Mouse (Mus musculus): ENCODE data around the gene Tmem240. TPM values are rescaled to one million over a fixed set of nuclear protein-coding genes. Genes with fewer than 3 reads are reported as not detected.
A peak's percentile ranks its signal among the peaks of the same experiment; 100 is the strongest.
"Not testable (repeated sequence)": the region's sequence is repeated elsewhere in the genome, so short reads cannot be mapped to it uniquely, and the experiment has no call there.

The Tmem240 gene
- polyA plus RNA-seq, 1 experiment from 2014 or later = 12.0 TPM

DNA sequence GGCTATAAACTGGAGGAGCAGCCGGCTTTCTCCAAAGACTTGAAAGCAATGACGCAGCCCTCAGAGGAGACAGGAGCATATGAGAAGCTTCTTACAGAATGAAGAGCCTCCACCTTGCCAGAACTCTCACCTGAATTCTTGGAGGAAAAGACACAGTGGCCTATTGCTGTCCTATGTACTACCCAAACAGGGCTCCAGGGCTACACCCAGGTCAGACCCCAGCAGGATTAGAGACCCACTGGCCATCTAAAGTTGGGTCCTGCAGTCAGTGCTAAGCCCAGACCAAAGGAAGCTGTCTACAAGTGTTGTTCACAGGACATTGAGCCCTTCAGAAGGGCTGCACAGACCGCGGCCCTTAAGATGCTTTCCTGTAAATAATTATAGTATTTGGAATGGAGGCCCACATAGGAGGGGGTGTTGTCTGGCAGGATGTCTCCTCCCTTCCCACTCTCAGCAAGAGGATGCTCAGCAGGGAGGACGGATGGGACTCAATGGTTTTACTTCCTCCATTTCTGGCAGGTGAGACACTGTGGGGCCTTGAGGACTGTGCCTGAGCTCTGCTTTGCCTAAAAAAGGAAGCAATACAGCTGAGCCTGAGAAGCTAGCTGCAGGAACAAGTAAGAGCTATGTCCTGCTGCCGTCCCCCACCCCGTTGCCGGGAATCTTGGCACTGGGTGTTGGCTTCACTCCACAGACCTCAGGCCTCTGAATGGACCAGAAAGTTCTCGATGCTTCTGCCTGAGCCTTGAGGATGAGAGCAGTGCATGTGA is 40.6 kb downstream of the Tmem240 start:
- peak overlapping the region; percentile 69 for H3K9ac ChIP-seq
- peaks cover 36% of the 10 kb centered on the region for H3K4me1 ChIP-seq (replicated peaks)
- WGBS = 59% methylated on average over 9 of the region's 9 CpGs
- peak overlapping the region; percentile 66 for H3K4me2 ChIP-seq
- H3K9me3 ChIP-seq = no peaks in the 10 kb centered on the region
- no peaks in the 10 kb centered on the region for H3K36me3 ChIP-seq
- H3K4me3 ChIP-seq = peak overlapping the region; percentile 42
- peak overlapping the region; percentile 75 for H3K27ac ChIP-seq (replicated peaks)
- H3K27me3 ChIP-seq = peaks cover 35% of the 10 kb centered on the region
- ATAC-seq (ENCODE audit: low read depth) = no peak

DNA sequence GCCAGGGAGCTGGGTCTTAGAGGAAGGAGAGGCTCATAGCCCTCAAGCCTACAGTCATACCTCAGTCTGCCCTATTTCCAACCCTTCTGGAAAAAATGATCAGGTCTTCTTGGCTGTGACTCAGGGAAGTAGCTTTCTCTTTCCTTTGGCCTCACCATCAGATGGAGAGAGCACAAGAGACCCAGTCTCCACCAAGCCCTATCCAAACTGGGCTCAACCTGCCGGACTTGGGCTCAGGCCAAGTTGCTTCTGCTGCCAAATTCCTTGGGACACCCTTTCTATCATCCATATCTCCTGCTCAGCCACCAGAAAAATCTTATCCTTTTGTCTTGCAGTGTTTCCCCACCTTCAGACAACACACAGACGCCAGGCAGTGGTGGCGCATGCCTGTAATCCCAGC is 41.3 kb downstream of the Tmem240 start:
- Histone ChIP-seq H3K27ac (replicated peaks) (peak overlapping the region; percentile 75; the same call in 1 of the 2 replicates), H3K4me3 (no peak overlapping the region), H3K9ac (no peak overlapping the region), H3K4me1 (replicated peaks) (peaks cover 30% of the 10 kb centered on the region), H3K36me3 (no peaks in the 10 kb centered on the region), H3K9me3 (no peaks in the 10 kb centered on the region), H3K4me2 (no peak overlapping the region), H3K27me3 (peaks cover 35% of the 10 kb centered on the region)
- WGBS = 82% methylated on average over 3 of the region's 3 CpGs
- no peak for ATAC-seq (ENCODE audit: low read depth)

DNA sequence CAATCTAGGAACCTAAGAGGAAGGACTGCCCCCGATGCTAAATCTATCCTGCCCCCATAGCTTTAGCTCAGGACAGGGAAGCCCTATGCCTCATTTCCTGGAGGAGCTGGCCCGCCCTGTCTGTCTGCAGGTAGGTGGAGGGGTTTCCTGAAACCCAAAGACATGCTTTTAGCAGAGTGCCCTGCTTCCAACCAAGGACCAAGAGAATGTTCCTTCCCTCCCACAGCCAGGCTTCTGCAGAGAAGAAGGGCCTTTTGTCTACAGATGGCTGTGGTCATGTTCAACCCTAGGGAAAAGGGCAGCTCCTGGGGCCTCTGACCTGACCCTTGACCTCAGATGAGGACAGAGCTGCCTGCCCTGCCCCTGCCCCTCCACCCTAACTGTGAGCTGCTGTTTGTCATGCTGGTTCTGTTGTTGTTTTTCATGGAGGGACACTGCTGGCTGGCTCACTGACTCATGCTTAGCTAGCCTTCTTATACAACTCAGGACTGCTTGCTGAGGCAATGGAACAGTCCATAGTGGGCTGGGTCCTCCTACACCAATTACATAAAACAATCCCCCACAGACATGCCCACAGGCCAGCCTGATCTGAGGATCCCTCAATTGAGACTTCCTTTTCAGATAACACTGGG is 42.2 kb downstream of the Tmem240 start:
- H3K36me3 ChIP-seq = no peaks in the 10 kb centered on the region
- peaks cover 32% of the 10 kb centered on the region for H3K27me3 ChIP-seq
- H3K4me1 ChIP-seq (replicated peaks) = peaks cover 28% of the 10 kb centered on the region
- no peak overlapping the region for H3K4me3 ChIP-seq
- no peak overlapping the region for H3K9ac ChIP-seq
- H3K9me3 ChIP-seq = no peaks in the 10 kb centered on the region
- ATAC-seq (ENCODE audit: low read depth) = no peak
- no peak overlapping the region for H3K4me2 ChIP-seq
- WGBS = 35% methylated on average over 2 of the region's 2 CpGs
- no peak overlapping the region for H3K27ac ChIP-seq (replicated peaks)

DNA sequence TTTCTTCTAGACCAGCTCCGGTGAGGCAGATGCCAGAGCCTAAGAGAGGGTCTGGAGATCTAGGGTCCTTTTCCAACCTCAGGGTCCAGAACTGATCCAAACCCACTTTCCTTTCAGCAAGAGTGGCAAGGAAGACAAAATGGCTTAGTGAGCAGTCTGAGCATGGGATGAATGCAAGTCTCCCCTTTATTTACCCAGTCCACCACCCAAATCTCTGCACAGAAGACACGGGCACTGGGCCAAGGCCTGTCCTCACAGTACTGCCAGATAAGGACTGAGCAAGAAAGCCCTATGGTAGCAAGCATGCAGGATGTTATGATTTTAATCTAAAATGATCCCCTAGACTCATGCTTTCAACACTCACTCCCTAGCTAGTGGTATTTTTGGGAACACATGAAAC is 43.2 kb downstream of the Tmem240 start:
- Histone ChIP-seq H3K4me3 (no peak overlapping the region), H3K27me3 (peaks cover 22% of the 10 kb centered on the region), H3K9me3 (no peaks in the 10 kb centered on the region), H3K9ac (no peak overlapping the region), H3K36me3 (no peaks in the 10 kb centered on the region), H3K4me2 (no peak overlapping the region), H3K27ac (replicated peaks) (no peak overlapping the region), H3K4me1 (replicated peaks) (peaks cover 28% of the 10 kb centered on the region)
- WGBS = 86% methylated on average over 2 of the region's 2 CpGs
- no peak for ATAC-seq (ENCODE audit: low read depth)

DNA sequence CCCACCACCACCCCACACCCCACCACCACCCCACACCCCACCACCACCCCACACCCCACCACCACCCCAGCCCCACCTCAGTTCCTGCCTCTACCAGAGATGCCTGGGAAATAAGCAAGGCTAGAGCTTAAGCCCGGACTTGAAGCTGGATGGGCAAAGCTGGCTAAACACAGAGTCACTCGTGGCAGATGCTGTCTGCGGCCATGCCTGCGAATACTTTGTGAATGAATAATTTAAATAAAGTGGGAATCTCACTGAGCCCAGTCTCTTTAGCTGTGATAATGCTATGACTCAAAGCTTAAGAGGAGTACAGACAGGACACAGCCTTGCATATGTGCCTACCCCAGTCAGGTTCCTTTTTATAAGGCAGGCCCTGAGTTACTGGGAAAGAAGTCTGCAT is 44.9 kb downstream of the Tmem240 start:
- Histone ChIP-seq H3K36me3 (no peaks in the 10 kb centered on the region), H3K9me3 (no peaks in the 10 kb centered on the region), H3K27me3 (peaks cover 11% of the 10 kb centered on the region; the same call in 1 of the 2 replicates), H3K4me2 (no peak overlapping the region), H3K9ac (no peak overlapping the region), H3K4me1 (replicated peaks) (peaks cover 23% of the 10 kb centered on the region), H3K27ac (replicated peaks) (no peak overlapping the region), H3K4me3 (no peak overlapping the region)
- no peak for ATAC-seq (ENCODE audit: low read depth)
- 71% methylated on average over 4 of the region's 4 CpGs for WGBS

DNA sequence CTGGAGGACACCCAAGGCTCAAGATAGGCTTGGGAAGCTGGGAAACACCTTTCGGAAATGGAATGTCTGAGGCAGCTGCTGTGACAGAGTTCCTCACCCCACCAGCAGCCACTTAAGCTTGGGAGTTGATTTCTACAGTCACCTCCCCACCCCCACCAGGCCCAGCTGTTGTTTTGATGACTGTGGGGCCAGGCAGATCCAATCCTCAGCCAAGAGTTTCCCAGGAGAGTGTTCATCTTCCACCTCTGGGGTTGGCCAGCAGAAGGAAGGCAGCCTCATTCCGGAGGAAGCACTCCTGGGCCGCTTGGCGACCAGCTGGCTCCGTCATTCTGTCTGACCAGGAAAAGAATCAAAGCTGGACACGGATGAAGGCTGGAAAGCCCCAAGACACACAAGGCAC is 46.3 kb downstream of the Tmem240 start:
- no peak overlapping the region for H3K4me2 ChIP-seq
- ATAC-seq (ENCODE audit: low read depth) = no peak
- peaks cover 1% of the 10 kb centered on the region; the same call in 1 of the 2 replicates for H3K27me3 ChIP-seq
- 27% methylated on average over 6 of the region's 6 CpGs for WGBS
- peak overlapping the region; percentile 61 for H3K27ac ChIP-seq (replicated peaks)
- H3K9me3 ChIP-seq = no peaks in the 10 kb centered on the region
- H3K4me3 ChIP-seq = no peak overlapping the region
- H3K9ac ChIP-seq = no peak overlapping the region
- H3K4me1 ChIP-seq (replicated peaks) = peaks cover 19% of the 10 kb centered on the region
- H3K36me3 ChIP-seq = no peaks in the 10 kb centered on the region

DNA sequence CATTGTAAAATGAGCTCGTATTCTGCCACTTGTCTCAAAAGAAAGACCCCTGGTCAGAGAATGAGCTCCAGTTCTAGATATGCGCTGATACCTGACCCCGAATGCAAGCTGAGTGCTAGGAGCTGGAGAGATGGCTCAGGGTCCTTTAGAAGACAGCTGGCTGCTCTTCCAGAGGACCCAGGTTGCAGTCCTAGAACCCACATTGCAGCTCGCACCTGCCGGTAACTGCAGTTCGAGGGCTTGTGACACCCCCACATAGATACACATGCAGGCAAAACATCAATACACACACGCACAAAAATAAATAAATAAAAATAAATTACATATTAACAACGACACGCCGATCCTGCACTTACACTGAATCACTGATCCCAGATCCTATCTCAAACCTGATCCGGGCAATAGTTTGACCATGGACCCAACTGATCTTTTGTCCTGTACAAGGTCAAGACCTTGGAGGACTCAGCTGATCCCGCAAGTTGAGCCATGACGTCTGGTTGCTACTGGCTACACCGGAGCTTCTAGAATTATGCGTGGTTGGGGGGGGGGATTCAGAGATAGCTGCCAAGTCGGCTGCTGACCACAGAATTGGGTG is 49.0 kb downstream of the Tmem240 start:
- Histone ChIP-seq H3K4me3 (peak overlapping the region; percentile 57), H3K4me2 (peak overlapping the region; percentile 70), H3K9ac (peak overlapping the region; percentile 82), H3K27ac (replicated peaks) (peak overlapping the region; percentile 88), H3K36me3 (no peaks in the 10 kb centered on the region), H3K9me3 (no peaks in the 10 kb centered on the region), H3K4me1 (replicated peaks) (peaks cover 18% of the 10 kb centered on the region), H3K27me3 (no peaks in the 10 kb centered on the region)
- 39% methylated on average over 16 of the region's 16 CpGs for whole genome bisulfite sequencing
- ATAC-seq (ENCODE audit: low read depth) = no peak

DNA sequence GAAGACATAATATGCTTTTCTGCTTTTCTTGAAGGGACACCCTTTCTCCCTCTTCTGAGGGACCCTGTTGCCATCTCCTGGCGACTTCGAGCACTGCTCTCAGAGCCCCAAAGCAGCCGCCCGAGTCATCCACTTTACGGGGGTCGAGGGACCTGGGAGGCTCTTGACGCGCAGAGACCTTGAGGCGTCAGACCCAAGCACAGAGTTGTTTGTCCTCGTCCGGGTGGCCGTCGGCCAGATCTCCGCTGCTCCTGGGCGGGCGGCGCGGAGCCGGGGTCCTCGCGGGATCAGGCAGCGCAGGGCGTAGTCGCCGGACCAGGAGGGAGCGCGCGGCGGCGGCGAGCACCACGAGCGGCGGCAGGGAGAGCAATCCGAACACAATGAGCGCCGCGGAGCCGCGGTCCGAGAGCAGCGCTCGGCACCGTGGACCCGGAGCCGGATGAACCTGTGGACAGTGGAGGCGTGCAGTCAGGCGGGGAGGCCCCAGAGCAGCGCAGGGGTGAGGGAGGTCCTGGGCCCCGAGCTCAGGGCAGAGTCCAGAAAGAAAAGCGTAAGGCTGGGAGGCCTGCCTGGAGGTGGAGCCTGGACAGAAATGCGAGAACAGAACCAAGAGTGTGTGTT is 49.6 kb downstream of the Tmem240 start:
- H3K9ac ChIP-seq = peak overlapping the region; percentile 82
- H3K27me3 ChIP-seq = no peaks in the 10 kb centered on the region
- H3K4me2 ChIP-seq = peak overlapping the region; percentile 70
- no peaks in the 10 kb centered on the region for H3K36me3 ChIP-seq
- peak overlapping the region; percentile 88 for H3K27ac ChIP-seq (replicated peaks)
- peak; percentile 87 for ATAC-seq (ENCODE audit: low read depth)
- peak overlapping the region; percentile 57 for H3K4me3 ChIP-seq
- WGBS = under 1% methylated on average over 52 of the region's 52 CpGs
- H3K9me3 ChIP-seq = no peaks in the 10 kb centered on the region
- H3K4me1 ChIP-seq (replicated peaks) = peaks cover 18% of the 10 kb centered on the region

DNA sequence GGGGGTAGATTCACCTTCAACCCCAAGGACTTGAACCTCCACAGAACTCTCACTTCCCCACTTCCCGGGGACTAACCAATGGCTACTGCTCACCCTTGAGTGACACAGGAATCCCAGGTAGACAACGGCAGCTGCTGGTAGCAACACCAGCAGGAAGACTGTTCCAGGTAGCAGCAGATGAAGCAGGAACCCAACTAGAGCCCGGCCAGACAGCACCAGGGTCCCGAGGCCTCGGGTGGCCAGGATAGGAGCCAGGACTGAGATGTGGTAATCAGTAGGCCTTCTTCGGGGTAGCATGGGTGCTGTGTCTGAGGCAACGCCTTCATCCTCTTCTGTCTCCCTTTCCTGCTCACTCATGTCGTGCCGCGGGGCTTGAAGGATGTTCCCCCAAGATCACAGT is 50.6 kb downstream of the Tmem240 start:
- peak overlapping the region; percentile 82; the same call in 1 of the 2 replicates for H3K9ac ChIP-seq
- no peak overlapping the region for H3K27ac ChIP-seq (replicated peaks)

DNA sequence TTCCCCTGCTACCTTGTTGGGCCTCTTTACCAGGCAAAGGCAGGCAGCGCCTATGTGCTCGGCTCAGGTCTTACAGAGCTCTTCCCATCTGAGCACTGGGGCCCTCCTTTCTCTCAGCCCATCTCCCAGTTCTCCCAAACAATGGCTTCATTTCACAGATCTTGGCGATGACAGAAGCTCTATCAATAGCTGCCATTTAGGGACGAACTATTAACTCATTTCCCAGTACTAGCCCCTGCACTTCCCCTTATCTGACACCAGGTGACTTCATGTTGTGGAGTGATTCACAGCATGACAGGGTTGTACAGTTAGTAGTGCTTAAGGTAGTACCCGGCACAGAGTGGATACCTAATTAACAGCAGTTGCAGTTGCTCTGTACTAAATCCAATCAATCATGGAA is 51.2 kb downstream of the Tmem240 start, which contains the start of gene Tmem88b:
TSS of gene Tmem88b (minus strand) at position 56 of the 400 bp plus-strand sequence.
- peak within 1 kb of the TSS; percentile 70 for H3K4me2 ChIP-seq
- no peak for ATAC-seq (ENCODE audit: low read depth)
- no peak within 1 kb of the TSS for H3K27ac ChIP-seq (replicated peaks)
- H3K27me3 ChIP-seq = no peaks in the 10 kb centered on the region
- no peaks in the 10 kb centered on the region for H3K36me3 ChIP-seq
- peak within 1 kb of the TSS; percentile 82 for H3K9ac ChIP-seq
- H3K9me3 ChIP-seq = no peaks in the 10 kb centered on the region
- peak within 1 kb of the TSS; percentile 57 for H3K4me3 ChIP-seq
- 67% methylated on average over 5 of the region's 5 CpGs for WGBS
- H3K4me1 ChIP-seq (replicated peaks) = peaks cover 18% of the 10 kb centered on the region

More for the DNA sequence above, 50.6 kb downstream of the Tmem240 start:
- WGBS = 83% methylated on average over 10 of the region's 10 CpGs
- Histone ChIP-seq H3K27me3 (no peaks in the 10 kb centered on the region), H3K4me3 (no peak overlapping the region), H3K4me2 (no peak overlapping the region), H3K4me1 (replicated peaks) (peaks cover 18% of the 10 kb centered on the region), H3K9me3 (no peaks in the 10 kb centered on the region), H3K36me3 (no peaks in the 10 kb centered on the region)
- 0 out of 2 replicates have a peak, but pooled peaks have one; percentile 8 for ATAC-seq (ENCODE audit: low read depth)

DNA sequence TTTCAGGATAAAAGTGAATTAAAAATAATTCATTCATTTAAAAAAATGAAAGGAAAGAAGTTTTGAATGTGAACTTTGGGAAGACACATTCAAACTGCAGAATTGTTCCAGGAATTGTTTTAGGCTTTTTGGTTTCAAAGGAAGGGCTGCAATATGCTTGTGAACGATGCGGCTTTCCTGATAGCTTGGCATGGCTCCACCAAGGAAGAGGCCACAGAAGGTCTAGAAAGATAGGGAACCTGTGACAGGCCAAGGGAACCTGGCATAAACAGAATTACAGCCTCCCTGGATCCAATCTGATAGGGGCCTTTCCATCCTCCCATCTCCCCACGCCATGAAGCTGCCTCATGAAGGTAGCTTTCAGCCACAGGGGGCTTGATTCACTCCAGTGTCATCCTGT is 53.7 kb downstream of the Tmem240 start:
- H3K9me3 ChIP-seq = no peaks in the 10 kb centered on the region
- no peak overlapping the region for H3K4me3 ChIP-seq
- no peak overlapping the region for H3K27ac ChIP-seq (replicated peaks)
- peaks cover 17% of the 10 kb centered on the region for H3K4me1 ChIP-seq (replicated peaks)
- H3K36me3 ChIP-seq = no peaks in the 10 kb centered on the region
- H3K4me2 ChIP-seq = no peak overlapping the region
- ATAC-seq (ENCODE audit: low read depth) = no peak
- H3K9ac ChIP-seq = no peak overlapping the region
- no peaks in the 10 kb centered on the region for H3K27me3 ChIP-seq
- 74% methylated on average over 3 of the region's 3 CpGs for WGBS

DNA sequence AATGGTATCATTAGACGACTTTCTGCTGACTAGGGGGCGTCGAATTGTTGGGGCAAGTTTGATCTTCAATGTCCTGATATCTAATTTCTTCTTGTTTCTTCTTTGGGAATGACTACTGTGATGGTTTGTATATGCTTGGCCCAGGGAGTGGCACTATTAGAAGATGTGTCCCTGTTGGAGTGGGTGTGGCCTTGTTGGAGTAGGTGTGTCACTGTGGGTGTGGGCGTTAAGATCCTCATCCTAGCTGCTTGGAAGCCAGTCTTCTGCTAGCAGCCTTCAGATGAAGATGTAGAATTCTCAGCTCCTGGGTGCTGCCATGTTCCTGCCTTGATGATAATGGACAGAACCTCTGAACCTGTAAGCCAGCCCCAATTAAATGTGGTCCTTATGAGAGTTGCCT is 54.2 kb downstream of the Tmem240 start:
- H3K4me1 ChIP-seq (replicated peaks) = peaks cover 12% of the 10 kb centered on the region; the same call in 1 of the 2 replicates
- not testable (repeated sequence) for H3K4me2 ChIP-seq; H3K9me3 ChIP-seq; H3K27ac ChIP-seq (replicated peaks); H3K9ac ChIP-seq; H3K4me3 ChIP-seq; H3K36me3 ChIP-seq; ATAC-seq (ENCODE audit: low read depth); H3K27me3 ChIP-seq
- 83% methylated on average over 4 of the region's 4 CpGs for whole genome bisulfite sequencing

Measured in neural tube, embryonic 13.5 days (tissue).